Mouse (Mus musculus) MEL (cell line): ENCODE data around the gene Vps9d1.

Source experiments
- CTCF ChIP-seq, 3 experiments: IDR thresholded peaks in 2 of 3; conservative IDR thresholded peaks in 1 of 3; 2 replicates each; pipeline ENCODE4 v1.5.1; 2011 to 2012; ENCODE audit warnings: low read length in 3 of 3, low read depth in 2 of 3, mild to moderate bottlenecking in 2 of 3, improper control_type of control experiment in 1 of 3, inconsistent platforms in 1 of 3, mixed read lengths in 1 of 3, moderate library complexity in 1 of 3; ENCODE audit not compliant: control insufficient read depth in 1 of 3, insufficient read depth in 1 of 3, poor library complexity in 1 of 3, severe bottlenecking in 1 of 3
- HCFC1 ChIP-seq: IDR thresholded peaks from 2 replicates; pipeline ENCODE4 v1.6.1; 2012; ENCODE audit warnings: low read depth, mild to moderate bottlenecking, inconsistent platforms, low read length, improper control_type of control experiment, moderate library complexity
- JUND ChIP-seq: IDR thresholded peaks from 2 replicates; pipeline ENCODE4 v1.6.1; 2011; ENCODE audit warnings: low read depth, mild to moderate bottlenecking, improper control_type of control experiment, low read length
- MAX ChIP-seq: IDR thresholded peaks from 2 replicates; pipeline ENCODE4 v1.6.1; 2011; ENCODE audit warnings: low read length, improper control_type of control experiment
- NELFE ChIP-seq: IDR thresholded peaks from 2 replicates; pipeline ENCODE4 v1.6.1; 2011; ENCODE audit warnings: low read depth, low read length, improper control_type of control experiment
- POLR2A ChIP-seq, 2 experiments: IDR thresholded peaks; 2 replicates each; pipeline ENCODE4 v1.6.1; 2011 to 2012; ENCODE audit warnings: low read length in 2 of 2, mild to moderate bottlenecking in 2 of 2, control low read depth in 1 of 2, improper control_type of control experiment in 1 of 2, low read depth in 1 of 2, moderate library complexity in 1 of 2; ENCODE audit not compliant: control insufficient read depth in 1 of 2, insufficient read depth in 1 of 2, poor library complexity in 1 of 2
- POLR2AphosphoS2 ChIP-seq: IDR thresholded peaks from 2 replicates; pipeline ENCODE4 v1.6.1; 2011; ENCODE audit warnings: low read length, improper control_type of control experiment
- SIN3A ChIP-seq: IDR thresholded peaks from 2 replicates; pipeline ENCODE4 v1.6.1; 2012; ENCODE audit warnings: low read length, improper control_type of control experiment, inconsistent platforms
- TCF12 ChIP-seq: IDR thresholded peaks from 2 replicates; pipeline ENCODE4 v1.6.1; 2014; ENCODE audit warnings: low read depth, mild to moderate bottlenecking, inconsistent platforms, low read length, improper control_type of control experiment, moderate library complexity
- USF2 ChIP-seq, 2 experiments: IDR thresholded peaks; 2 replicates each; pipeline ENCODE4 v1.6.1; 2011 to 2012; ENCODE audit warnings: improper control_type of control experiment in 2 of 2, low read length in 2 of 2, borderline replicate concordance in 1 of 2, inconsistent platforms in 1 of 2, low read depth in 1 of 2, mild to moderate bottlenecking in 1 of 2; ENCODE audit not compliant: insufficient read depth in 1 of 2

- TF ChIP-seq SIN3A, result no peak
- TF ChIP-seq HCFC1, result no peak
- no peak for TF ChIP-seq USF2 (IDR thresholded peaks at IDR 0.05; ENCODE audit: borderline replicate concordance in 1 of 2, insufficient read depth in 1 of 2, low read depth in 1 of 2, low read length in 2 of 2)
- TF ChIP-seq MAX, result no peak
- TF ChIP-seq POLR2AphosphoS2, result no peak
- no peak for TF ChIP-seq CTCF (IDR thresholded peaks at IDR 0.05 in 2 of 3, conservative IDR thresholded peaks at IDR 0.05 in 1 of 3; ENCODE audit: control insufficient read depth in 1 of 3, insufficient read depth in 1 of 3, low read depth in 2 of 3, low read length in 3 of 3, poor library complexity in 1 of 3, severe bottlenecking in 1 of 3)
- no peak for TF ChIP-seq NELFE
- no peak for TF ChIP-seq POLR2A (IDR thresholded peaks at IDR 0.05; ENCODE audit: control insufficient read depth in 1 of 2, insufficient read depth in 1 of 2, low read depth in 1 of 2, low read length in 2 of 2, poor library complexity in 1 of 2)
- TF ChIP-seq JUND, result no peak
- TF ChIP-seq TCF12, result no peak
Observed at GRCm38 (mm10) chr8:123203571-123203970, 50.6 kb downstream of the Vps9d1 start.
